Mouse (Mus musculus) embryonic facial prominence, embryonic 13.5 days (tissue): ENCODE measurements around the gene Ublcp1. TPM values are rescaled to one million over a fixed set of nuclear protein-coding genes. Genes with fewer than 3 reads are reported as not detected.

Source experiments
- ATAC-seq: fragments of 200-750 bp; cut with Nextera tagmentation; 2 replicates; pipeline ENCODE4 v1.8.0; 2017; ENCODE audit warnings: low read depth; ENCODE audit not compliant: insufficient number of reproducible peaks, insufficient read depth, low FRiP score, low TSS enrichment
- H3K27ac ChIP-seq: fragments of 300-500 bp; sonication (generic); 2 replicates; pipeline ENCODE4 v1.5.1; 2015; ENCODE audit warnings: moderate library complexity, mild to moderate bottlenecking, inconsistent platforms
- H3K27me3 ChIP-seq: fragments of 300-500 bp; sonication (generic); 2 replicates; pipeline ENCODE4 v1.6.1; 2015; ENCODE audit warnings: mild to moderate bottlenecking, inconsistent platforms
- H3K36me3 ChIP-seq: fragments of 300-500 bp; sonication (generic); 2 replicates; pipeline ENCODE4 v1.6.1; 2015; ENCODE audit warnings: mild to moderate bottlenecking, inconsistent platforms
- H3K4me1 ChIP-seq: fragments of 300-500 bp; sonication (generic); 2 replicates; pipeline ENCODE4 v1.6.1; 2015; ENCODE audit warnings: inconsistent platforms
- H3K4me2 ChIP-seq: fragments of 300-500 bp; sonication (generic); 2 replicates; pipeline ENCODE4 v1.6.1; 2015; ENCODE audit warnings: moderate library complexity, mild to moderate bottlenecking, inconsistent platforms
- H3K4me3 ChIP-seq: fragments of 300-500 bp; sonication (generic); 2 replicates; pipeline ENCODE4 v1.5.1; 2015; ENCODE audit warnings: mild to moderate bottlenecking, inconsistent platforms
- H3K9ac ChIP-seq: fragments of 300-500 bp; sonication (generic); 2 replicates; pipeline ENCODE4 v1.6.1; 2015; ENCODE audit warnings: mild to moderate bottlenecking, inconsistent platforms
- H3K9me3 ChIP-seq: fragments of 300-500 bp; sonication (generic); 2 replicates; pipeline ENCODE4 v1.6.1; 2016; ENCODE audit warnings: inconsistent platforms
- WGBS: fragments of 180-500 bp; shearing (Covaris S2); methylation state at CpG from one replicate; pipeline ENCODE4 v1.1.7; 2015; ENCODE audit warnings: mixed read lengths; 5-methylcytosine and 5-hydroxymethylcytosine counted together
- polyA plus RNA-seq: library from polyadenylated mRNA; unstranded; fragments of >200 nt; fragmentation: Nextera tagmentation; extraction: Ambion mirVana; gene quantifications from 2 replicates; pipeline ENCODE4 v1.2.1, GENCODE M21; 2015

Gene Ublcp1
- polyA plus RNA-seq, 1 experiment from 2014 or later, result 72.8 TPM

GRCm38 (mm10) chr11:44508876-44509275, 38.6 kb upstream of the Ublcp1 start:
- H3K4me1 ChIP-seq, result no peaks in the 10 kb centered on the region
- no peak overlapping the region for H3K4me3 ChIP-seq
- H3K27ac ChIP-seq, result no peak overlapping the region
- no peak overlapping the region for H3K4me2 ChIP-seq
- no peaks in the 10 kb centered on the region for H3K9me3 ChIP-seq
- no peaks in the 10 kb centered on the region for H3K27me3 ChIP-seq
- H3K9ac ChIP-seq, result no peak overlapping the region
- no peak for ATAC-seq
- 76% methylated on average over 4 of the region's 4 CpGs for WGBS
- no peaks in the 10 kb centered on the region for H3K36me3 ChIP-seq

- 82% methylated on average over 3 of the region's 3 CpGs for WGBS
- Histone ChIP-seq H3K4me2 (no peak overlapping the region), H3K4me3 (no peak overlapping the region), H3K27me3 (no peaks in the 10 kb centered on the region), H3K4me1 (no peaks in the 10 kb centered on the region), H3K36me3 (no peaks in the 10 kb centered on the region), H3K9me3 (no peaks in the 10 kb centered on the region), H3K9ac (no peak overlapping the region), H3K27ac (no peak overlapping the region)
- no peak for ATAC-seq
Observed at GRCm38 (mm10) chr11:44504761-44505160, 34.5 kb upstream of the Ublcp1 start.

GRCm38 (mm10) chr11:44504146-44504545, 33.8 kb upstream of the Ublcp1 start:
- no peak for ATAC-seq
- Histone ChIP-seq H3K36me3 (no peaks in the 10 kb centered on the region), H3K4me3 (no peak overlapping the region), H3K27ac (no peak overlapping the region), H3K9ac (no peak overlapping the region), H3K27me3 (no peaks in the 10 kb centered on the region), H3K4me2 (no peak overlapping the region), H3K9me3 (no peaks in the 10 kb centered on the region), H3K4me1 (no peaks in the 10 kb centered on the region)
- WGBS, result 87% methylated on average over 7 of the region's 7 CpGs

GRCm38 (mm10) chr11:44502931-44503330, 32.6 kb upstream of the Ublcp1 start:
- Histone ChIP-seq H3K4me3 (no peak overlapping the region), H3K9me3 (no peaks in the 10 kb centered on the region), H3K36me3 (no peaks in the 10 kb centered on the region), H3K27ac (no peak overlapping the region), H3K27me3 (no peaks in the 10 kb centered on the region), H3K4me1 (0 out of 2 replicates have a peak, but pooled peaks cover 2% of the 10 kb centered on the region), H3K9ac (no peak overlapping the region), H3K4me2 (no peak overlapping the region)
- ATAC-seq, result no peak
- 32% methylated on average over 5 of the region's 5 CpGs for WGBS

GRCm38 (mm10) chr11:44501477-44501876, 31.2 kb upstream of the Ublcp1 start:
- no peak for ATAC-seq
- Histone ChIP-seq H3K4me2 (no peak overlapping the region), H3K9me3 (no peaks in the 10 kb centered on the region), H3K4me3 (no peak overlapping the region), H3K9ac (no peak overlapping the region), H3K4me1 (0 out of 2 replicates have a peak, but pooled peaks cover 2% of the 10 kb centered on the region), H3K27me3 (no peaks in the 10 kb centered on the region), H3K36me3 (no peaks in the 10 kb centered on the region), H3K27ac (no peak overlapping the region)
- WGBS, result 94% methylated on average over 2 of the region's 2 CpGs

- Histone ChIP-seq H3K27ac (no peak overlapping the region), H3K27me3 (no peaks in the 10 kb centered on the region), H3K4me3 (no peak overlapping the region), H3K36me3 (no peaks in the 10 kb centered on the region), H3K9ac (no peak overlapping the region), H3K9me3 (no peaks in the 10 kb centered on the region), H3K4me1 (peaks cover 5% of the 10 kb centered on the region), H3K4me2 (no peak overlapping the region)
- 80% methylated on average over 7 of the region's 7 CpGs for WGBS
- ATAC-seq, result no peak
Observed at GRCm38 (mm10) chr11:44500966-44501365, 30.7 kb upstream of the Ublcp1 start.

GRCm38 (mm10) chr11:44498412-44499272, 28.3 kb upstream of the Ublcp1 start:
- H3K9me3 ChIP-seq, result no peaks in the 10 kb centered on the region
- H3K4me3 ChIP-seq, result no peak overlapping the region
- no peak for ATAC-seq
- no peak overlapping the region for H3K27ac ChIP-seq
- peaks cover 6% of the 10 kb centered on the region for H3K4me1 ChIP-seq
- no peak overlapping the region for H3K4me2 ChIP-seq
- H3K9ac ChIP-seq, result no peak overlapping the region
- no peaks in the 10 kb centered on the region for H3K27me3 ChIP-seq
- H3K36me3 ChIP-seq, result no peaks in the 10 kb centered on the region
- 63% methylated on average over 13 of the region's 13 CpGs for WGBS

GRCm38 (mm10) chr11:44496217-44496616, 25.9 kb upstream of the Ublcp1 start:
- Histone ChIP-seq H3K27ac (no peak overlapping the region), H3K27me3 (no peaks in the 10 kb centered on the region), H3K4me2 (no peak overlapping the region), H3K36me3 (no peaks in the 10 kb centered on the region), H3K9me3 (no peaks in the 10 kb centered on the region), H3K9ac (no peak overlapping the region), H3K4me1 (peaks cover 6% of the 10 kb centered on the region), H3K4me3 (no peak overlapping the region)
- ATAC-seq, result no peak
- WGBS, result 48% methylated on average over 3 of the region's 3 CpGs

- WGBS, result 81% methylated on average over 5 of the region's 5 CpGs
- Histone ChIP-seq H3K4me1 (peaks cover 6% of the 10 kb centered on the region), H3K27me3 (no peaks in the 10 kb centered on the region), H3K4me3 (no peak overlapping the region), H3K27ac (no peak overlapping the region), H3K4me2 (no peak overlapping the region), H3K36me3 (no peaks in the 10 kb centered on the region), H3K9me3 (no peaks in the 10 kb centered on the region), H3K9ac (no peak overlapping the region)
- ATAC-seq, result no peak
Observed at GRCm38 (mm10) chr11:44494643-44495323, 24.5 kb upstream of the Ublcp1 start.

- H3K4me2 ChIP-seq, result no peak overlapping the region
- no peaks in the 10 kb centered on the region for H3K4me1 ChIP-seq
- no peak overlapping the region for H3K4me3 ChIP-seq
- no peaks in the 10 kb centered on the region for H3K27me3 ChIP-seq
- no peak for ATAC-seq
- no peak overlapping the region for H3K27ac ChIP-seq
- H3K36me3 ChIP-seq, result no peaks in the 10 kb centered on the region
- 90% methylated on average over 1 of the region's 1 CpGs for WGBS
- no peak overlapping the region for H3K9ac ChIP-seq
- H3K9me3 ChIP-seq, result no peaks in the 10 kb centered on the region
Observed at GRCm38 (mm10) chr11:44489117-44489516, 18.8 kb upstream of the Ublcp1 start.

GRCm38 (mm10) chr11:44485089-44485736, 14.9 kb upstream of the Ublcp1 start:
- no peak overlapping the region for H3K4me2 ChIP-seq
- H3K27me3 ChIP-seq, result no peaks in the 10 kb centered on the region
- no peaks in the 10 kb centered on the region for H3K36me3 ChIP-seq
- no peaks in the 10 kb centered on the region for H3K4me1 ChIP-seq
- WGBS, result 88% methylated on average over 7 of the region's 7 CpGs
- no peak overlapping the region for H3K4me3 ChIP-seq
- no peak overlapping the region for H3K27ac ChIP-seq
- no peak for ATAC-seq
- no peak overlapping the region for H3K9ac ChIP-seq
- no peaks in the 10 kb centered on the region for H3K9me3 ChIP-seq
